Mouse (Mus musculus) testis, adult 2 months (tissue): ENCODE results near the gene Hist1h2ae.

Source experiments
- CTCF ChIP-seq: fragments of 200-500 bp; IDR thresholded peaks from 2 replicates; pipeline ENCODE4 v1.5.1; 2012; ENCODE audit warnings: low read depth, mild to moderate bottlenecking, inconsistent platforms, low read length, moderate library complexity; ENCODE audit not compliant: control insufficient read depth, insufficient read depth, insufficient replicate concordance
- POLR2A ChIP-seq: fragments of 200-500 bp; IDR thresholded peaks from 2 replicates; pipeline ENCODE4 v1.6.1; 2012; ENCODE audit warnings: low read depth, mild to moderate bottlenecking, inconsistent platforms, low read length, moderate library complexity; ENCODE audit not compliant: control insufficient read depth

GRCm38 (mm10) chr13:23541497-23541896 is 29.5 kb downstream of the Hist1h2ae start:
- no peak for TF ChIP-seq CTCF
- no peak for TF ChIP-seq POLR2A
